Mouse (Mus musculus): ENCODE measurements around the gene Tmem178b.

The Tmem178b gene

GRCm38 (mm10) chr6:40078353-40078752, 205.3 kb downstream of the Tmem178b start:
- no peak for DNase-seq (ENCODE audit: low read depth, low spot score)

- no peak for DNase-seq (ENCODE audit: low read depth, low spot score)
Observed at GRCm38 (mm10) chr6:40083726-40084125, 210.7 kb downstream of the Tmem178b start.

GRCm38 (mm10) chr6:40091250-40091651, 218.2 kb downstream of the Tmem178b start:
- no peak for DNase-seq (ENCODE audit: low read depth, low spot score)

GRCm38 (mm10) chr6:40098498-40098897, 225.4 kb downstream of the Tmem178b start:
- DNase-seq (ENCODE audit: low read depth, low spot score): no peak

GRCm38 (mm10) chr6:40101785-40102184, 228.7 kb downstream of the Tmem178b start:
- no peak for DNase-seq (ENCODE audit: low read depth, low spot score)

- no peak for DNase-seq (ENCODE audit: low read depth, low spot score)
Observed at GRCm38 (mm10) chr6:40102863-40103262, 229.8 kb downstream of the Tmem178b start.

GRCm38 (mm10) chr6:40110029-40110428, 237.0 kb downstream of the Tmem178b start:
- DNase-seq (ENCODE audit: low read depth, low spot score): no peak

- DNase-seq (ENCODE audit: low read depth, low spot score): no peak
Observed at GRCm38 (mm10) chr6:40110729-40111128, 237.7 kb downstream of the Tmem178b start.

GRCm38 (mm10) chr6:40112488-40112887, 239.4 kb downstream of the Tmem178b start:
- DNase-seq (ENCODE audit: low read depth, low spot score): no peak

GRCm38 (mm10) chr6:40116225-40116624, 243.2 kb downstream of the Tmem178b start:
- DNase-seq (ENCODE audit: low read depth, low spot score): no peak

- DNase-seq (ENCODE audit: low read depth, low spot score): no peak
Observed at GRCm38 (mm10) chr6:40120176-40120575, 247.1 kb downstream of the Tmem178b start.

GRCm38 (mm10) chr6:40121494-40121893, 248.4 kb downstream of the Tmem178b start:
- DNase-seq (ENCODE audit: low read depth, low spot score): peak; percentile 54

GRCm38 (mm10) chr6:40123070-40123690, 250.1 kb downstream of the Tmem178b start:
- no peak for DNase-seq (ENCODE audit: low read depth, low spot score)

- no peak for DNase-seq (ENCODE audit: low read depth, low spot score)
Observed at GRCm38 (mm10) chr6:40123960-40124359, 250.9 kb downstream of the Tmem178b start.

GRCm38 (mm10) chr6:40128716-40129115, 255.6 kb downstream of the Tmem178b start:
- no peak for DNase-seq (ENCODE audit: low read depth, low spot score)

- DNase-seq (ENCODE audit: low read depth, low spot score): no peak
Observed at GRCm38 (mm10) chr6:40131936-40132335, 258.9 kb downstream of the Tmem178b start.

- DNase-seq (ENCODE audit: low read depth, low spot score): no peak
Observed at GRCm38 (mm10) chr6:40133436-40133835, 260.4 kb downstream of the Tmem178b start.

GRCm38 (mm10) chr6:40135716-40136115, 262.6 kb downstream of the Tmem178b start:
- DNase-seq (ENCODE audit: low read depth, low spot score): no peak

GRCm38 (mm10) chr6:40137346-40137745, 264.3 kb downstream of the Tmem178b start:
- no peak for DNase-seq (ENCODE audit: low read depth, low spot score)

- no peak for DNase-seq (ENCODE audit: low read depth, low spot score)
Observed at GRCm38 (mm10) chr6:40137831-40138520, 264.9 kb downstream of the Tmem178b start.

GRCm38 (mm10) chr6:40142582-40142981, 269.5 kb downstream of the Tmem178b start:
- no peak for DNase-seq (ENCODE audit: low read depth, low spot score)

- no peak for DNase-seq (ENCODE audit: low read depth, low spot score)
Observed at GRCm38 (mm10) chr6:40144371-40144770, 271.3 kb downstream of the Tmem178b start.

- no peak for DNase-seq (ENCODE audit: low read depth, low spot score)
Observed at GRCm38 (mm10) chr6:40145601-40146000, 272.5 kb downstream of the Tmem178b start.

Measured in brain, embryonic 18.5 days (tissue).